Mouse (Mus musculus): ENCODE results near the gene Ramp3. TPM values are rescaled to one million over a fixed set of nuclear protein-coding genes. Genes with fewer than 3 reads are reported as not detected.

Ramp3 gene
- polyA plus RNA-seq, 1 experiment from 2014 or later, result 12.8 TPM

- H3K4me2 ChIP-seq (replicated peaks; ENCODE audit: low read depth), result no peak overlapping the region
- H3K4me1 ChIP-seq (replicated peaks; ENCODE audit: control insufficient read depth, insufficient read depth), result no peaks in the 10 kb centered on the region
- WGBS, result 72% methylated on average over 14 of the region's 14 CpGs
- no peaks in the 10 kb centered on the region for H3K36me3 ChIP-seq (ENCODE audit: control insufficient read depth, insufficient read depth, low read length)
- no peaks in the 10 kb centered on the region for H3K27me3 ChIP-seq (ENCODE audit: control insufficient read depth, insufficient read depth, low read length)
- H3K9ac ChIP-seq (ENCODE audit: low read length), result no peak overlapping the region
- DNase-seq (ENCODE audit: low spot score) (no peak), ATAC-seq (ENCODE audit: low FRiP score, low TSS enrichment) (no peak)
- H3K4me3 ChIP-seq (ENCODE audit: low read depth, low read length), result no peak overlapping the region
- TF ChIP-seq EP300 (optimal IDR thresholded peaks at IDR 0.05), result no peak
- no peak for TF ChIP-seq CTCF (IDR thresholded peaks at IDR 0.05; ENCODE audit: low read depth)
- H3K9me3 ChIP-seq (ENCODE audit: control insufficient read depth, low read length), result no peaks in the 10 kb centered on the region
- H3K27ac ChIP-seq (replicated peaks), result no peak overlapping the region
Observed at GRCm38 (mm10) chr11:6661206-6661605, 2.9 kb downstream of the Ramp3 start.

GRCm38 (mm10) chr11:6666634-6667033, 8.3 kb downstream of the Ramp3 start:
- ATAC-seq (ENCODE audit: low FRiP score, low TSS enrichment) (no peak), DNase-seq (ENCODE audit: low spot score) (no peak)
- no peak overlapping the region for H3K4me3 ChIP-seq (ENCODE audit: low read depth, low read length)
- TF ChIP-seq EP300 (optimal IDR thresholded peaks at IDR 0.05), result no peak
- no peak for TF ChIP-seq CTCF (IDR thresholded peaks at IDR 0.05; ENCODE audit: low read depth)
- H3K4me2 ChIP-seq (replicated peaks; ENCODE audit: low read depth), result no peak overlapping the region
- no peaks in the 10 kb centered on the region for H3K9me3 ChIP-seq (ENCODE audit: control insufficient read depth, low read length)
- no peaks in the 10 kb centered on the region for H3K27me3 ChIP-seq (ENCODE audit: control insufficient read depth, insufficient read depth, low read length)
- H3K9ac ChIP-seq (ENCODE audit: low read length), result no peak overlapping the region
- no peak overlapping the region for H3K27ac ChIP-seq (replicated peaks)
- WGBS, result 62% methylated on average over 2 of the region's 2 CpGs
- H3K36me3 ChIP-seq (ENCODE audit: control insufficient read depth, insufficient read depth, low read length), result no peaks in the 10 kb centered on the region
- H3K4me1 ChIP-seq (replicated peaks; ENCODE audit: control insufficient read depth, insufficient read depth), result no peaks in the 10 kb centered on the region

GRCm38 (mm10) chr11:6669041-6669440, 10.7 kb downstream of the Ramp3 start:
- Histone ChIP-seq H3K9me3 (ENCODE audit: control insufficient read depth, low read length) (no peaks in the 10 kb centered on the region), H3K36me3 (ENCODE audit: control insufficient read depth, insufficient read depth, low read length) (no peaks in the 10 kb centered on the region), H3K27me3 (ENCODE audit: control insufficient read depth, insufficient read depth, low read length) (no peaks in the 10 kb centered on the region), H3K4me3 (ENCODE audit: low read depth, low read length) (no peak overlapping the region), H3K4me2 (replicated peaks; ENCODE audit: low read depth) (no peak overlapping the region), H3K4me1 (replicated peaks; ENCODE audit: control insufficient read depth, insufficient read depth) (no peaks in the 10 kb centered on the region), H3K27ac (replicated peaks) (no peak overlapping the region), H3K9ac (ENCODE audit: low read length) (no peak overlapping the region)
- DNase-seq (ENCODE audit: low spot score) (no peak), ATAC-seq (ENCODE audit: low FRiP score, low TSS enrichment) (no peak)
- 55% methylated on average over 9 of the region's 9 CpGs for WGBS
- no peak for TF ChIP-seq CTCF (IDR thresholded peaks at IDR 0.05; ENCODE audit: low read depth)
- TF ChIP-seq EP300 (optimal IDR thresholded peaks at IDR 0.05), result no peak

GRCm38 (mm10) chr11:6670044-6670443, 11.7 kb downstream of the Ramp3 start:
- TF ChIP-seq EP300 (optimal IDR thresholded peaks at IDR 0.05), result no peak
- peak; percentile 52 for TF ChIP-seq CTCF (IDR thresholded peaks at IDR 0.05; ENCODE audit: low read depth)
- Histone ChIP-seq H3K4me3 (ENCODE audit: low read depth, low read length) (no peak overlapping the region), H3K9me3 (ENCODE audit: control insufficient read depth, low read length) (no peaks in the 10 kb centered on the region), H3K36me3 (ENCODE audit: control insufficient read depth, insufficient read depth, low read length) (no peaks in the 10 kb centered on the region), H3K4me1 (replicated peaks; ENCODE audit: control insufficient read depth, insufficient read depth) (no peaks in the 10 kb centered on the region), H3K4me2 (replicated peaks; ENCODE audit: low read depth) (no peak overlapping the region), H3K9ac (ENCODE audit: low read length) (no peak overlapping the region), H3K27me3 (ENCODE audit: control insufficient read depth, insufficient read depth, low read length) (no peaks in the 10 kb centered on the region), H3K27ac (replicated peaks) (no peak overlapping the region)
- 53% methylated on average over 2 of the region's 2 CpGs for WGBS
- no peak for DNase-seq (ENCODE audit: low spot score)
- no peak; the same call in 1 of the 2 replicates for ATAC-seq (ENCODE audit: low FRiP score, low TSS enrichment)

DNA sequence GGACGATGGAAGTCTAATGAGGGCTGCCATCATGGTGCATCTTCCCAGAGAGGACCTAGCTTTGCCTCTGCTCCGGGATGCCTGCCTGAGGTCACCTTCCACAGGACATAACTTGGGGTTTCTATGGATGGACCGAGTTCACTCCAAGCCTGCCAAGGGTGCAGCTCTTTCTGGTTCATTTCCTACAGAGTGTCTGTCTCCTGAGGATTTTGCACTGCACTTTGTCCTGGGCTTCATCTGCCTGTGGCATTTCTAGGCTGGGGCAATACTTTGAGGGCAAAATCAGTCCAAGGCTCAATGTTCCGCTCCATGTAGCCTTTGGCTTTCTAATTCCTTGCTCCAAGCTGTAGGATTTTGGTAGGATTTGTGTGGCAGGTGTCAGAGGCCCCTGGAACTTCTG, 12.5 kb downstream of the Ramp3 start:
- Histone ChIP-seq H3K4me2 (replicated peaks; ENCODE audit: low read depth) (no peak overlapping the region), H3K27ac (replicated peaks) (no peak overlapping the region), H3K4me1 (replicated peaks; ENCODE audit: control insufficient read depth, insufficient read depth) (no peaks in the 10 kb centered on the region), H3K9me3 (ENCODE audit: control insufficient read depth, low read length) (no peaks in the 10 kb centered on the region), H3K27me3 (ENCODE audit: control insufficient read depth, insufficient read depth, low read length) (no peaks in the 10 kb centered on the region), H3K4me3 (ENCODE audit: low read depth, low read length) (no peak overlapping the region), H3K36me3 (ENCODE audit: control insufficient read depth, insufficient read depth, low read length) (no peaks in the 10 kb centered on the region), H3K9ac (ENCODE audit: low read length) (no peak overlapping the region)
- 93% methylated on average over 4 of the region's 4 CpGs for WGBS
- DNase-seq (ENCODE audit: low spot score) (no peak), ATAC-seq (ENCODE audit: low FRiP score, low TSS enrichment) (no peak)
- no peak for TF ChIP-seq EP300 (optimal IDR thresholded peaks at IDR 0.05)
- TF ChIP-seq CTCF (IDR thresholded peaks at IDR 0.05; ENCODE audit: low read depth), result no peak

DNA sequence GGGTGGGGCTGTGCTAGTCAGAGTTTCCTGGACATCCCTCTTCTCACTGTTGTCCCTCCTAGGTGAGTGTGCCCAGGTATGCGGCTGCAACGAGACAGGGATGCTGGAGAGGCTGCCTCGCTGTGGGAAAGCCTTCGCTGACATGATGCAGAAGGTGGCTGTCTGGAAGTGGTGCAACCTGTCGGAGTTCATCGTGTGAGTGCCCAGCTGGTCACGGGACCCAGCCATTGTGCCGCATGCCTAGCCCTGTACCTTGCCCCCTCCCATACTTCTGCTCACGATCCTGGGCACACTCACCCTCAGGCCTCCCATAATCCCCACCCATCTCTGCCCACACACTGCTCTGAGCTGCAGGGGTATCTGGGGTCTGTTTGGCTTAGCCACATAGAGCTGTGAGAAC, 16.4 kb downstream of the Ramp3 start:
- Histone ChIP-seq H3K9ac (ENCODE audit: low read length) (no peak overlapping the region), H3K4me3 (ENCODE audit: low read depth, low read length) (no peak overlapping the region), H3K36me3 (ENCODE audit: control insufficient read depth, insufficient read depth, low read length) (no peaks in the 10 kb centered on the region), H3K27ac (replicated peaks) (no peak overlapping the region), H3K4me2 (replicated peaks; ENCODE audit: low read depth) (no peak overlapping the region), H3K4me1 (replicated peaks; ENCODE audit: control insufficient read depth, insufficient read depth) (no peaks in the 10 kb centered on the region), H3K27me3 (ENCODE audit: control insufficient read depth, insufficient read depth, low read length) (no peaks in the 10 kb centered on the region), H3K9me3 (ENCODE audit: control insufficient read depth, low read length) (no peaks in the 10 kb centered on the region)
- DNase-seq (ENCODE audit: low spot score) (no peak), ATAC-seq (ENCODE audit: low FRiP score, low TSS enrichment) (no peak)
- TF ChIP-seq CTCF (IDR thresholded peaks at IDR 0.05; ENCODE audit: low read depth), result no peak
- TF ChIP-seq EP300 (optimal IDR thresholded peaks at IDR 0.05), result no peak
- WGBS, result 83% methylated on average over 9 of the region's 9 CpGs
